Mouse (Mus musculus) cortical plate, adult 2 months (tissue): Measurements from ENCODE around the gene Zdhhc23.

Experiments
- CTCF ChIP-seq: fragments of 200-500 bp; IDR thresholded peaks from 2 replicates; pipeline ENCODE4 v1.5.1; 2011; ENCODE audit warnings: mild to moderate bottlenecking, control low read depth, low read length; ENCODE audit not compliant: insufficient read depth; ENCODE audit errors: extremely low read depth
- POLR2A ChIP-seq: fragments of 200-500 bp; IDR thresholded peaks from 2 replicates; pipeline ENCODE4 v1.6.1; 2011; ENCODE audit warnings: mild to moderate bottlenecking, low read length, control low read depth; ENCODE audit not compliant: insufficient read depth; ENCODE audit errors: extremely low read depth

GRCm38 (mm10) chr16:43986299-43986698 lies 6.7 kb upstream of the Zdhhc23 start:
- no peak for TF ChIP-seq POLR2A
- no peak for TF ChIP-seq CTCF
